Mouse (Mus musculus) skeletal muscle tissue, adult 2 months (tissue): Measurements from ENCODE around the gene Sirt3.

Experiments used
- DNase-seq: peaks from one replicate; pipeline ENCODE4 v3.0.0-alpha.2; 2012; ENCODE audit warnings: low read depth, low spot score

Gene Sirt3

DNA sequence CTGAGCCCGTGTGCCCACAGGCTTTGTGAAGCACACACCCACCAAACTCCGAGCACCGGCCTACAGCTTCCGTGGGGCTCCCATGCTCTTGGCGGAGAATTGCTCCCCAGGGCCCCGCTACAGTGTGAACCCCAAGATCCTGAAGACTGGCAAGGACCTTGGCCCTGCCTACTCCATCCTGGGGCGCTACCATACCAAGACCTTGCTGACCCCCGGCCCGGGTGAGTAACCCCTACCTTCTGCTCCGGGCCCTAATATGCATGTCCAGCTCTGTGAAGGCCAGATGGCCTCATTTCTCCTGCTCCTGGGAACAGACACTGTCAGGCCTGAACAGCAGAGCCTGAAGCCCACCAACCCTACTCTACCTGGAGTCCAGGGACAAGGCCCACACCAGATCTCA lies 33.5 kb downstream of the Sirt3 start:
- no peak for DNase-seq

DNA sequence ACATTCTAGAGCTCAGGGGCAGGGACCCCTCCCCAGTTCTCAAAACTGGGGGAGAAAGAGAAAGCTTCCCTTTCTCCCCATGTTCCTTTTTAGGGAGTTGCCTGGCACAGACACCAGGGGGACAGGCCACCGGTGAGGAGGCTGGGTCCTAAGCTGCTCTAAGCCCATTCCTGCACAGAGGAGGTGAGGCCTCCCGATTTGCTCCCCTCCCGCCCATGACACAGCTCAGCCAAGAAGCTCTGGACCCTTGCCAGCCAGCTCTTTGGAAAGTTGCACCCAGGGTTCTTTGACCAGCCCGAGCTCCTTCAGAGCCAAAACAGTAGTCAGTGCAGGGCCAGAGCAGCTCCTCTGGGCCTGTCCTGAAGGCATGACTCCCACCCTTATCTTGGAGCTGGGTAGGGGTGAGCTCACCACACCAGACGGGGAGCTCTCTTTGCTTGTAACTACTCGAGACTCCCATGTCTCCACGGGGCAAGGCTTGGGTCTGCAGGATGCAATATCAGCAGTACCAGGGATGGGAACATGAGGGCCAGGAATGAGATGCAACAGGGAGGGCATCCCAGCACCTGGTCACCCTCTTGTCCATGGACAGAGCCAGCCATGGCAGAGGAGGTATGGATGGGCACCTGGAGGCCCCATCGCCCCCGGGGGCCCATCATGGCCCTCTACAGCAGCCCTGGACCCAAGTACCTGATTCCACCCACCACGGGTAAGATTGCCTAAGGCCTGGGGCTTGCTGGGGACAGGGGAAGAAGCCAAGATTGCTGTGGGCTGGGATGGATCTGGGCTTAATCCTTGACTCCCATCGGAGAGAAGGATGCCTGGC lies 34.1 kb downstream of the Sirt3 start, which contains the start of gene Odf3:
Gene Odf3 (plus strand): TSS at position 51 of the 826 bp plus-strand sequence.
- DNase-seq = no peak

DNA sequence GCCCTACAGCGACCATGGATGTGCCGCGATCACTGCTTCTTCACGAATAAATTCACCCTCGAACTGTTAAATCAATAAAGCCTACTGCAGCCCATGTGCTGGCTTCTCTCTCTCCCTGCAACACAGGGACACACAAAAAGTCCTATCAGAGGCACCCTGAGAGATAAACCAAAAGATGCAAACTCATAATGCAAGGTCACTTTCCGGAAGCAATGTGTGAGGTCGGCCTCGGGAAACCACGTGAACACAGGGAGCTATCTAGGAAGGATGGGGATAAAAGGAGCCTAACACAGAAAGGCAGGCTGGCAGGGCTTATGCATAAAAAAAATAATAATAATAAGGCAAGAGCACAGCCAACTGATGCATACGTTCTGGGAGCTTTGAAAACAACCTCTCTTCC lies 35.4 kb downstream of the Sirt3 start:
- DNase-seq = no peak

DNA sequence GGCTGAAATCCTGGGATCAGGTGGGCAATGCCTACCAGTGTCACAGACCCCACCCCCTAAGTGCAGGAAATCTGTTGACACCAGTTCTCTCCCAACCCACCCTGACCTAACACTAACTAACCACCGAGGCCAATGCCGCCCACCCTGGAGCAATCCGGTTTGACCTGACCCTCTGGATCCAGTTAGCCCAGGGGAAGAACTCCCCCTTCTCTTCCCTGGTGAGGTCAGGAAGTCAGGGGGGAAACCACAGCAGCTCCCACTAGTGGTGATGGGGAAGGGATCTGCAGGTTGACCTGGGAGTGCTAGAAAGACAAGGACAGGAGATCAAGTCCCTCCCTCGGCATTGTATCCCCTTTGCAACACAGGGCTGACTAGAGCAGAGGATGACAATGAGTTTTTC lies 36.4 kb downstream of the Sirt3 start:
- DNase-seq = no peak

DNA sequence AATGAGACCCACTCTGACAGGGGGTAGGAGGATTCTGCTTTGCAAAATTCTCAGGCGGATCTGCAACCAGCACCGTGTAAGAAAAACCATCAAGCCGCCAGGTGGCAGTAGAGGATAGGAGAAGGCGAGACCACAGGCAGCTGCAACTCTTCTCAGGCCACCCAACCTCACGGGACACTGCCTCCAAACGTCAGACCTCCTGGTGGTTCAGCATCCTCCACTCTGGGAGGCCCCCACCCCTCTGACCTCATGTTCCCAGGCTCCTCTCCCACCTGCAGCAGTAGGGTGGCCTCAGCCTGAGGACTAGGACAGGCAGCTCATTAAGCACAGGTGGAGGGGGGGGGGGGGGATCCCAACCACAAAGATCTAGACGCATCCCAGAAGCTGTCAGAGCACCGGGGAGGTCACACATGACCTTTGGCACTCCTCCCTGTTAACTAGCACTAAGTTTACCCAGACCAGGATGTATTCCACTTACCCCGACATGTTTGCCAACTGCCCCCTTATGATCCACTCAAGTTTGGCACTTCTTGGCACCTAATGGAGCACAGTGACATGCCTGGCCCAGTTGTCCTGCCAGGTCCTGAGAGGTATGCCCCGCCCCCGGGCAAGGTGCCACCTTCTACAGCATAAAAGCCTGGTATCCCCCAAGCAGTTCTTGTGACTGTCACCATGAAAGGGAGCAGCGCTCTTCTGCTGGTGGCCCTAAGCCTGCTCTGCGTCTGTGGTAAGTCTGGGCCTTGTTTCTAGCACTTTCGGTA lies 37.0 kb downstream of the Sirt3 start, which contains the start of gene Scgb1c1:
Gene Scgb1c1 (plus strand): TSS at position 643 of the 761 bp plus-strand sequence.
- peak; percentile 81 for DNase-seq

DNA sequence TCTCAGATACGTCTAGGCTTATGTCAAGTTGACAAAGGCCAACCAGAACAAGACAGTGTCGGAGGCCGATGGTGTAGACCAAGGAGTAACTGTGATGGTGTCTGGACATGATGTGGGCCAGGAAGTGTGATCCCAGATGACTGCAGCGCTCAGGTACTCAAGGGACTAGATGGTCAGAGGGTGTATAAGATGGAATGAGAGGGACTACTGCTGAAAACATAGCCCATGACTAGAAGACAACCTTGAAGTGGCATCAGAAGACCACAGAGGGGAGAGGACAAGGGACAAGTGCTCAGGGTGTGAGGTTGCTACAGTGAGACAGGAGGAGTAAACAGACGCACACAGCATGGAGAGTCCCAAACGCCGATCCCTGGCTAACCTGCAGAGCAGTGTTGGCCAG lies 38.3 kb downstream of the Sirt3 start:
- DNase-seq = no peak

DNA sequence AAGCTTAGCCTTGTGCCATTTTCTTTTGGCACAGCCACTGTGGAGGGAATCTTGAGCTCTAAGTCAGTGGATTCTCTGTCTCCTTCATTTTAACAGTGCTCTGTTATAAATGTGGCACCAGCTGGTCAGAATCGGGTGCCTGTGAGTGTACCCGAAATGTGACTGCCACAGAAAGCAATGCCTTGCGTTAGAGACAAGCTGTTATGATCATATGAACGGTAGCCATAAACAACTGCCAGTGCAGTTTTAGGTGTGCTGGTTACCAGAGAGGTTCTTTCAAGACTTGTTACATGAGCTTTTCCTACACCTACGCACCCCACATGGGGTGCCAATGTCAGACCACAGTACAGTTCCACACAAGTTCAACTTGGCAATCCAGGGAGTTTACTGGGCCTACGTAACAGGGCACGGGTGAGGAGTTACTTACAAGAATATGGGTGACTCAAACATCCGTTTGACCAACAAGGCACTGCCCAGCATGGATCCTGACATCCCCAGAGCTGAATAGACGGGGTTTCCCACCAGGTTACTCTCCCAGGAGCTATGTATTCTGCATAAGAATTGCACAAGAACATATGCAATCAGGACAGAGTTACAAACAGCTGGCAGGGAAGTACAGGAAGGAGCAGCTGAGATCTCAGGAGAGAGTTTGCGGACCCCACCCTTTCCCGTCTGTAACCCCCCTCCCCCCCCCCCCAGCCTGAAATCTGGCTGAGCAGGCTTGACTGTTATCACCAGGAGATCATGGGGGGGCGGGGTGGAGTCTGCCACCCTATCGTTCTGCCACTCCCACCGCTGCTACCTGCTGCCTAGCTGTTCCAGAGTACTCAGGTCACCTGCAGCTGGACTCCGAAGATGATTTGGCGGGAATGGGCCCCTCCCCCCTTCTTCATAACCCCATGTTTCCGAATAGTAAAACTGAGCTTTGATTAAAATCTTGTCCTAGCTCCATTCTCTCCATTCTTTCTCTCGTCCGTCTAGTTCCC lies 41.1 kb downstream of the Sirt3 start:
- no peak for DNase-seq

DNA sequence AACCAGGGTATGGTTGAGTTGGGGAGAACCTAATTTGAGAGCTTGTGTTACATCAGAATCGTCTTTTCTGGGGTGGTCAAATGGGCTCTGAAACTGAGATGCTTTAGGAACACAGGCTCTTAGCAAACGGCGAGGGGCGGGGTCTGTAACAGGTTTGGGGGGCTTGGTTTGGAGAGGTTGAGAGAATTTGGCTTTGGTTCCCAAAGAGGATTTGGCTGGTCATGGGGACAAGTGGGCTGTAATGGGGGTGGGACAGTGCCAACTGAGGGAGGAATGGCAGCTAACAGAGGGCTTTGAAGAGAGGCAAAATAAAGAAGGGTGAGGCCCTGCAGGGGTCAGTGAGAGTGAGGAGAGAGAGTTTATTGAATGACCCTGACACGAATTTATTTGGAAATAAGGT lies 42.6 kb downstream of the Sirt3 start:
- no peak for DNase-seq

DNA sequence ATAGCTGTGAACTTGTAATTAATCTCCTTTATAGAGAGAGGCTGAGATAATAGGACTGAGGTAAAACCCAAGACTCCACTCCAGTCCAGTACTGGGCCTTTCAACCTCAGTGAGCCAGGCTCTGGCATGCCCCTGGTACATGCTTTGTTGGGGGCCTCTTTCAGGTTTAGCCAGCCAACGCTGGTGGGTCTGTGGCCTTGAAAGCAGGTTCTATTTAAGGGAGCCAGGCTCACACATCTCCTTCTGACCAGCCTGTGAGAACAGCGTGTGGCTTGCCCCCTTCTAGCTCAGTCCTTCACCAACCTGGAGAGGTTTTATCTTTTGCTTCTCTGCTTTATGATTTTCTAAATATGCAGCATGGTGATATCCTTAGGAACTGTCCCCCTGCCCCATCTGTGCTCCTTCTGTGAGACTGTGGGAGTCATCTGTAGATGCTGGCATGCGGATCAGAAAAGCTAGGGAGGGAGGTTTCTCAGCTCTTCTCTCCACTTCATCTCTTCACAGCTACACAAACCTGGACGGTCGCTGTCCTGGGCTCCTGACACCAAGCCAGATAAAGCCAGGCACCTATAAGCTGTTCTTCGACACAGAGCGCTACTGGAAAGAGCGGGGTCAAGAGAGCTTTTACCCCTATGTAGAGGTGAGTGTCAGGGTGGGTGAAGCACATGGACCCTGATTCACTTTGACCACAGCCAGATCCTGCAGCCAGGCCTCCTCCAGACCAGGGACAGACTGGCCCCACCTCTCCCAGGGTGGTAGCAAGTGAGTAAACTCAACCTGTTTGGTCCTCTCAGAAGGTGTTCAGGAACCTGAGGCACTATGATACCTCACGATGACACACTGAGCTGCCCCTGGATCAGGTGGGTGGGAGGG lies 45.6 kb downstream of the Sirt3 start:
- DNase-seq = no peak

DNA sequence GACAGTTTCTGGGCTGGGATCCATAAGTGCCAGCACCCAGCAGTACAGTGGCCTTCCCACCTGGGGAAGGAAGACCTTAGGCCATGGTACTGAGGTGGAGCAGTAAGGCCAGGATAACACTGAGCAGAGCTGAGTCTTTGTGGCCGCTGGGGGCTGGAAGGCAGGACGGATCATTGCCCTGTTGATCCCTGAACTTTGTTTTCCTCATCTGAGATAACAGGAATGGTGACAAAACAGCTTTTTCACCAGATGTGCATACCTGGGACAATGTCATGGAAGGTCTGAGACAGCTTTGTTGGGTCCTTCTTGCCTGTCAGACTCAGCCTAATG lies 46.4 kb downstream of the Sirt3 start:
- no peak for DNase-seq

DNA sequence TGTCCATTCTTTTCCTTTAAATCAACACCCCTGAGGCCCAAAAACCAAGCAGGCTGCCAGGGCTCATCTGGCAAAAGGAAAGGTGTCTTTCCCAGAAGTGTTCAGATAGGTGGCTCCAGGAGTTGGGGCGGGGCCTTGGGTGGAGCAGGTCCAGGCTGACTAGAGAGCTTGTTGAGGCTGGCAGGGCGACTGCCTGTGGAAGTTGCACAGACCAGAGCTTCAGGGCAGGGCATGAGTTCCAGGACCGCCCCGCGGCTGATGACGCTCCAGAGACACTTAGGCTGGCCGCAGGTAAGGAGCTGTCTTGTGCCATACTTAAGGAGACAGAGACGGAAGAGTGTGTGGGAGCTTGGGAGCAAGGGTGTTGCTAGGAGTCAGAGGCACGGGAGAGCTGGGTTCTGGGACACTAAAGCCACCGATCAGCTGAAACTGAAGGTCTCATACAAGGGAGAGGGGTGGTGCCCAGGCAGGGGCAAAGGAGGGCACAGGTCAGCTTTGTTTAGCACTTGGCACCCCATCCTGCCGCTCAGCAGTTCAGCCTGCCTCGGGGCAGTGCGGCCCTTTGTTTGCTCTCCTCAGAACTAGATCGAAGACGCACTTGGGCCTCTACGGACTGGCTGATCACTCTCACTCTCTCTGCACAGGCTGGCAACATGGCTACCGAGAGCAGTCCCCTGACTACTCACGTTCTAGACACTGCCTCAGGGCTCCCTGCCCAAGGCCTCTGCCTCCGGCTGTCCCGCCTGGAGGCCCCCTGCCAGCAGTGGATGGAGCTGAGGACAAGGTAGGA lies 46.9 kb downstream of the Sirt3 start, which contains the start of gene Urah:
Gene Urah (plus strand): TSS at position 51 of the 790 bp plus-strand sequence.
- DNase-seq = no peak

DNA sequence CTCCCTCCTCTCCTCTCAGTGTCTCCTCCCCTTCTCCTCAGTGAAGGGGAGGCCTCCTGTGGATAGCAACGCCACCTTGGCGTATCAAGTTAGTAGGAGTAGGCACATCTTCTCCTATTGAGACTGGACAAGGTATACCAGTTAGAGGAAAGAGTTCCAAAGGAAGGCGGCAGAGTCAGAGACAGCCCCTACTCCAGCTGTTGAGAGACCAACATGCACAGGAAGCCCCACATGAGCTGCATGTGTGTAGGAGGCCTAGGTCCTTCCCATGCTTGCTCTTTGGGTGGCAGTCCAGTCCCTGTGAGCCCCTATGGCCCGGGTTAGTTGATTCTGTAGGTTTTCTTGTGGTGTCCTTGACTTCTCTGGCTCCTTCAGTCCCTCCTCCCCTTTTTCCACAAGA lies 48.8 kb downstream of the Sirt3 start:
- no peak for DNase-seq

DNA sequence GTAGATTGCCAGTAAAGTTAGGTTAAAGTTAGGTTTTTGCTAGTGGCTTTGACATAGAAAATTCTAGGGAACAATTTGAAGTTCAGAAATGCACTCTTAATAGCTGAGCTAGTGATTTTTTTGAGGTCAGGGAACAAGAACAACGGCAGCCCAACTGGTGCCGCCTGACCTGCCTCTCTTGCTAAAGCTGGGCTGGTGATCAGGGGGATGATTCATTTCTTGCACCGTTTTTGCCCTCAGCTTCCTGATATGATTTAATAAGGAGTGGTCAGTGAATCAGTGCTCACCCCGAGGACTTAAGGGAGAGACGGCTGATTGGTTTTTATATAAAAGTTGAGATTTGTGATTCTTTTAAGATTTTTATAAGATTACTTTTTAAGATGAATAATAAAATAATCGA lies 50.7 kb downstream of the Sirt3 start:
- no peak for DNase-seq

DNA sequence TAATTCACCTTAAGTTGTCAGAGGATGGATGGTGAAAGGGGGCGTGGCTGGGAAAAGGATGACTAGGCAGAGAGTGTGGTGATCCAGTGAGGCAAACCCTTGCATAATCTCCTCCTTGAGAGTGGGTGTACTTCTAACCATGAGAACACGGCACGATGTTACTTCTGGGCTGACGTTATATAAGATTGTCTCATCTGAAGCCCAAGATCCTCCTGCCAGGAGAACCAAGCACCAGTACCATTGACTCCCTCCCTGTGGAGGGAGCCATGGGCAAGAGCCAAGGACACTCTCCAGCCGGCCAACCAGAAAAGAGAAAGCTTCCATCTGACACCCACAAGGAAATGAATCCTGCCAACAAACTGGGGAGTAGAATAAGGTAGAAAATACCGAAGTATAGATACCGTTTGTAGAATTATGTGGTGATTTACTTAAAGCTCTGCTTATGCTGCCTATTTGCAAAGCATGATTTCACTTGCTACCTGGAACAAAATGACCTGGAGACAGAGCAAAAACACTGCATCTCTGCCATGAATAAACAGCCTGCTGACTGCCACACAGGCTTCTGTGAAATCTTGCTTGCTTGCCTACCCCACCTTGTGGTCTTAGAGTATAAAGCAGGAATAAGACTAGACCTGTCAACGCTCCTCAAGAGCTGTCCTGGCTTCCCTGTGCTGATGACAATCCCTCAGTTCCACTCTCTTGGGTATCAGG lies 53.8 kb downstream of the Sirt3 start:
- DNase-seq = peak; percentile 31

DNA sequence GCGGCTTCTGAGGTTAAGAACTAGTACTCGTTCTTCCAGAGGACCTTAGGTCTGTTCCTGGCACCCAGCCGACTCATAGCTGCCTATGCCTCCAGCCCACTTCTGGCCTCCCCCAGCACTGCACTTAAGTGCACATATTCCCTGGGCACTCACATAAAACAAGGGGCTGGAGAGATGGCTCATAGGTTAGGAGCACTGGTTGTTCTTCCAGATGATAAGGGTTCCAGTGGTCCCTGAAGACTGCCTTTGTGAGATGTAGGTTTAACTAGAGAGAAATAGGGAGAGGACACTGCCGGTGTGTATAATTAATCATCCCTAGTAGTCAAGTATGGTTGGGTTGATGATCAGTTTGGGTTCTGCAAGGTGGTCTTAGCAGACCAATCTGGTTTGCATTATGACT lies 59.4 kb downstream of the Sirt3 start:
- no peak for DNase-seq

DNA sequence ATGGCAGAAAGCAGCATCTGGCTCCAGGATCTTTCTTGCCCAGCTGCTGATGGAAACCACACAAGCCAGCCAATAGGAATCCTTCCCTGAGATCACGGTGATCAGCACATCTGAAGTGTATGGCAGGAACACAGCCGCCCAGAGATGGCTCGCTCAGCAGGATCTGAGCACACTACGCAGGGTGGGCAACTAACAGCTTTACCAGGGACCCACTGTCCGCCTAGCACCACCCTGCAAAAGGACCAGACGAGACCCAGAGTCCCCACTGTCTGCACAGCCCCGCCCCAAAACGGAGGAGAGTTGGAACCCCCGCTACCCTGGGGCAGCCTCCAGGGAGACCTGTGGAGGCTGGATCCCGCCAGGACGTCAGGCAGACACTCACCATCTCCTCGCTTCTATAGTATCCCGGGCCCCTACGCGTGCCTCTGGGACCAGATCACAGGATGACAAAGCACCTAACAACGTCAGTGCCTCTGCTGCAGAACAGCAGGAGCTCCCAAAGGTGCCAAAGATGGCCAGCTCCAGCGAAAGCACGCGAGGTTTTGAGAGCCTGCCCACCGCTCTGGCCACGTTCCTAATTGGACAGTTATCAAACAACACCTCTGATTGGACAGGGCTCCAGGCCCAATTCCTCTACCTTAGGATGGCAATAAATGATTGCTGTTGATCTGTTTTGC lies 60.3 kb downstream of the Sirt3 start, which contains the start of gene Zfp941:
Gene Zfp941 (minus strand): TSS at position 526 of the 677 bp plus-strand sequence.
- DNase-seq = no peak

DNA sequence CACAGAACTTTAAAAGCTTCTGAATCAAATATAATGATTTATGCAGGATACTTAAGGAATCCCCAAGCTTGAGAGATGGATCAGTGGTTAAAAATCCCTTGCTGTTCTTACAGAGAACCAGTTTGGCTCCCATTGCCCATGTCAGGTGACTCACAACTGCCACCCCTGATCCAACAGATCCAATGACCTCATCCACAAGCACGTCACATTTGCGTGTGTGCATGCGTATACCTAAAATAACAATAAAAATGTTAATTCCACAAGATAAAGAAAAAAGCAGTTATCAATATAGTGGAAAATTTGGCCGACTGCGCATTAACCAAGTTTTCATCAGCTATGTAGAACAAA lies 60.8 kb downstream of the Sirt3 start:
- no peak for DNase-seq

DNA sequence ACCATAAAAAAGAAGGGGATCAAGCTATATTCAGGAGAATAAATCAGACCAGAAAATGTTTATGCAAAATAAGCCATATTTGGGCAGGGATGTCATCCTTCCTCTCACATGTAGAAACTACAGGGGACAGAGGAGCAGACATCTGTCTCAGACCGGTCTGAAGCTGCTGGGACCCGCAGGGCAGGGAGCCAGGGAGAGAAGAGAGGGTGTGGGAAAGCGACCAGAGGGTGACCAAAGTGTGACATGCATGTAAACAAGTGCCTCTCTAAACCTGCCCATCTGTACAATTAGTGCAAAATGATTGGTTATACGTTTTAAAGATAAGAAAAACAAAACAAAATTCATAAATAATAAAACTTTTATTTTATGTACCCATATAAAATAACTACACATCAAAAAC lies 61.9 kb downstream of the Sirt3 start:
- DNase-seq = no peak
